Mouse (Mus musculus): ENCODE data around the gene Hist1h2ag. TPM values are rescaled to one million over a fixed set of nuclear protein-coding genes. Genes with fewer than 3 reads are reported as not detected.

Hist1h2ag gene
- polyA plus RNA-seq, 1 experiment from 2014 or later, result 55.6 TPM

DNA sequence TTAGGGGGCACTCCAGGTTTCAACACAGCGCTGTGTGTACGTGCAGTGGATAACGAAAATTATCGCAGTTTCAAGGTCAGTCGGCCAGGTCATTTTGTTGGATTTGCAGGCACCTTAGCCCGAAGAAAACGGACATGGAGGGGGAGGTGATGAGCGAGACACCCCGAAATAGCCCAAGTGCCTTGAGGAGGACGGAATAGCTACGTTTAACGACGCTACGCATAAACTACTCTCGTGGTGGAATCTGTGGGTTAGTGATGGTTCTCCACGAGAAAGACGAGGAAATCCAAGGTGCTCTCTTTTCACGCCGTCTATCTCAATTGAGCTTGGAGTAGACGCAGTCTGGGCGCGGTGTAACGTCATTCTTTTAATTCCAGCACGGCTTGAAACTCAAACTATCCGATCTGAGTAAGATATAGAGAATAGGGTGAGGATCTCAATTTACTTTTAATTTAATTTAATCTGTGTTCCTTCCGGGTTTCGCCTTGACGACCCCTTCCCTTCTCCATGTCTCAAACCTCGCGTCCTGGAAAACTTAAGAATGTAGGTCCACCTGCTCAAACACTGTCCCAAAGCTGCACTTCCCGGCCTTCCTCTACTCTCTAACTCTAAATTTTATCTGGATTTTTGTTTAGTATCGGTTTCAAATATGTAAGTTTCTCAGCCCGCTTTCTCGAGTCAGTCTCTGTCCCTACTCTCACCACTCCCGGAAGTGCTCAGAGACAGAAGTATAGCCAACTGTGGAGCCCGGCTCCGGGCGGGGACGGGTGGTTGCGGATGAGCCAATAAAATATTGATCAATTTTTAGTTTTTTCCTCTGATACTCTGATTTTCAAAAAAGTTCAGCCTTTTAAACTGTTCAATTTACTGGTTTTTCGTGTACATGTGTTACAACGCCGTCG, 22.6 kb downstream of the Hist1h2ag start:
- ATAC-seq (ENCODE audit: borderline replicate concordance, extremely low read depth, low FRiP score, low TSS enrichment), result no peak; the same call in 1 of the 2 replicates
- no peaks in the 10 kb centered on the region for H3K36me3 ChIP-seq
- peak overlapping the region; percentile 57 for H3K4me3 ChIP-seq
- WGBS, result under 1% methylated on average over 44 of the region's 44 CpGs
- H3K4me2 ChIP-seq, result peak overlapping the region; percentile 85
- H3K27ac ChIP-seq, result no peak overlapping the region
- H3K27me3 ChIP-seq, result peaks cover 3% of the 10 kb centered on the region; the same call in 1 of the 2 replicates
- H3K9me3 ChIP-seq, result no peaks in the 10 kb centered on the region
- H3K4me1 ChIP-seq, result peaks cover 8% of the 10 kb centered on the region; the same call in 1 of the 2 replicates
- H3K9ac ChIP-seq, result peak overlapping the region; percentile 44

DNA sequence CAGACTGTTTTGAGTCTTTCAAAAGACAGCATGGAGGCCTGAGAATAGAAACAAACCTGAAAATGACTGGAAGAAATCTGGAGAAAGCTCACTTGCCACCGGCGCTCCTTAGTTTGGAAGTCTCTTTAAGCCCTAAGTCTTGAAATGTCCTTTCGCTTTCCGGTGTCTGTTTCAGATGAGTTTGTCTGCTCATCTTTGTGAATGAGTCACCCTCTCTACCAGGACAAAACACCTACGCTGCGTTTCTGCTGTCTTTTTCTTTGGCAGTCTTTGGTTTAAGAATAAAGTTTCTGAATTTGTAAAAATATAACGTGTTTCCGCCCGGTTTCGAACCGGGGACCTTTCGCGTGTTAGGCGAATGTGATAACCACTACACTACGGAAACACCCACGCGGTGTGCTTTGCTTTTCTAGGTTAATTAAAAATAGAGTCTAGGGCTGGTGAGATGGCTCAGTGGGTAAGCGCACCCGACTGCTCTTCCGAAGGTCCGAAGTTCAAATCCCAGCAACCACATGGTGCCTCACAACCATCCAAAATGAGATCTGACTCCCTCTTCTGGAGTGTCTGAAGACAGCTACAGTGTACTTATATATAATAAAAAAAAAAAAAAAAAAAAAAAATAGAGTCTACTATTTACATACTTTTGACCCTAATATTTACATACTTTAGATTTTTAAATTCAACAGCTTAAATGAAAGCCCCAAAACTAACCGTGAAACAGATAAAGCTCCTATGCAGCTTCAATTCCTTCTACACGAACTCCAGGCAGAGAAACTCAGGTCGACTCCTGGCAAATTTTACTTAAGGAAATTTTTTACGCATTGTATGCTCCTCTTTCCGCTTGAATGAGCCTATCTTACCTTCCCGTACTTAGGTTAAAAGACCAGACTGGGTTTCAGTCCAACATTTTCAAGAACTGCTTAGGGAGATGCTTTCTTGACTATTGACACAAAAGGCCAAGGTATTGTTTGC, 27.0 kb downstream of the Hist1h2ag start:
- 13% methylated on average over 27 of the region's 27 CpGs for WGBS
- ATAC-seq (ENCODE audit: borderline replicate concordance, extremely low read depth, low FRiP score, low TSS enrichment), result peak; percentile 81; the same call in 1 of the 2 replicates
- peak overlapping the region; percentile 57 for H3K4me2 ChIP-seq
- H3K4me3 ChIP-seq, result 0 out of 2 replicates have a peak overlapping the region, but pooled peaks have one; percentile 12
- H3K27ac ChIP-seq, result no peak overlapping the region
- peaks cover 38% of the 10 kb centered on the region for H3K27me3 ChIP-seq
- no peaks in the 10 kb centered on the region for H3K9me3 ChIP-seq
- no peak overlapping the region for H3K9ac ChIP-seq
- no peaks in the 10 kb centered on the region for H3K36me3 ChIP-seq
- peaks cover 10% of the 10 kb centered on the region; the same call in 1 of the 2 replicates for H3K4me1 ChIP-seq

DNA sequence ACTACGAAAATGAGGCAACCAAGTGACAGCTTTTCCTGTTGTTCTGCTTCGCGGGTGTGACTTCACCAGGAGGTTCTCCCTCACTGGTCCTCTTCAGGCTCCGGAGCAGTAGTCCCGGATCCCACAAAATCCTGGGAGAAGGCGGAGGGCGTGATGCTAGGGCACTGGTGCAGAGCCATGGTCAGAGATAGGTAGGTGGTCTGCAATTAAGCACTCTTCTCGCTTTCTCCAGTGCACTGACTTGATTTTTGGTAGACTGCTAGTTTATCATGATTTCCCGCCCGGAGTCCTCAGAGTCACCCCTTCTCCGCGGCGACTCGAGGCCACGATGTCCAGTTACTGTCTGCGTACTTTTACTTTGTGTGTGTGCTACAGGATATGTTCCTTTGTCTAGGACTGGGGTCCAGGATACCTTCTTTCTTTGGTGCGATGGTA, 28.3 kb downstream of the Hist1h2ag start:
- ATAC-seq (ENCODE audit: borderline replicate concordance, extremely low read depth, low FRiP score, low TSS enrichment), result no peak
- peaks cover 10% of the 10 kb centered on the region; the same call in 1 of the 2 replicates for H3K4me1 ChIP-seq
- H3K27me3 ChIP-seq, result peaks cover 51% of the 10 kb centered on the region
- no peaks in the 10 kb centered on the region for H3K36me3 ChIP-seq
- no peak overlapping the region for H3K27ac ChIP-seq
- H3K9ac ChIP-seq, result 0 out of 2 replicates have a peak overlapping the region, but pooled peaks have one; percentile 14
- peak overlapping the region; percentile 25 for H3K4me3 ChIP-seq
- H3K9me3 ChIP-seq, result no peaks in the 10 kb centered on the region
- 6% methylated on average over 17 of the region's 17 CpGs for WGBS
- peak overlapping the region; percentile 57 for H3K4me2 ChIP-seq

DNA sequence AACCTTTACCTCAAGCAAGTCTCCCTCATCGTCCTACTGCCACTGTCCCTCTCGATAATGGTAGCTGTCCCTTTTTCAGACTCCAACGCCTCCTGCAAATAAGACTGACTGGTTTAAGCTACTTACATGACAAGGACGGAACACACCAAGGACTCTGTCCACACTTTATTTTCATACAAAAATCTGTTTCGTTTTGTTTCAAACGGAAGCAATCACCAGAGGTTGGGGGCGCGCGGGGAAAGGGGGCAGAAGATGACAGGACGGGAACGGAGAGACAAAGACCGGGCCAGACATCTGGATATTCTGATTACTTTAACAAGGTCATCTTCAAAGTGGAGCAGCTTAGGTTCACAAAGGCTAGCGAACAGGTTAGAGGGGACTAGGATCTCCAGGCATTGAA, 29.0 kb downstream of the Hist1h2ag start:
- 20% methylated on average over 13 of the region's 13 CpGs for WGBS
- no peak for ATAC-seq (ENCODE audit: borderline replicate concordance, extremely low read depth, low FRiP score, low TSS enrichment)
- Histone ChIP-seq H3K9me3 (no peaks in the 10 kb centered on the region), H3K9ac (no peak overlapping the region), H3K4me1 (peaks cover 10% of the 10 kb centered on the region; the same call in 1 of the 2 replicates), H3K4me2 (peak overlapping the region; percentile 57), H3K27ac (no peak overlapping the region), H3K36me3 (no peaks in the 10 kb centered on the region), H3K4me3 (peak overlapping the region; percentile 25), H3K27me3 (peaks cover 58% of the 10 kb centered on the region)

DNA sequence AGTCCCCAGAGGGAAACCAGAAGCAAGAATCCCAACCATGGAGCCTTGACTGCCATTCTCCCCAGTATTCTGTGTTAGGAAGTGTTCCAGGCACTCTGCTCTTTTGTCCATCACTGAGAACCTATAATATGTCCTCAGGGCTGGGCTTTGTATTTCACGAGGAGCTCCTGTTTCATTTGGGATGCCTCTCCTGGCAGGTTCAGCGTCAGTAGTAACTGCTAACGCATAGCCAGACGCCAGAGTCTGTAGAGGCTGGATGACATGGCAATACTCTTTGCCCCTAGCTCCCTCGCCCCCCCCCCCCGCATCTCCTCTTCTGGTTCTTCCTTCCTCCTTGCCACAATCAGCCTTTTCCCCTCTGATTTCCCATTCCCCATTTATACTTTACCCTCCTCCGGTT, 33.1 kb downstream of the Hist1h2ag start, which contains the start of gene Prss16:
Gene Prss16 (minus strand): TSS at position 101 of the 400 bp plus-strand sequence.
- no peak for ATAC-seq (ENCODE audit: borderline replicate concordance, extremely low read depth, low FRiP score, low TSS enrichment)
- Histone ChIP-seq H3K36me3 (no peaks in the 10 kb centered on the region), H3K4me3 (0 out of 2 replicates have a peak within 1 kb of the TSS, but pooled peaks have one; percentile 2), H3K4me2 (no peak within 1 kb of the TSS), H3K27me3 (peaks cover 83% of the 10 kb centered on the region), H3K9ac (no peak within 1 kb of the TSS), H3K4me1 (peaks cover 27% of the 10 kb centered on the region), H3K9me3 (no peaks in the 10 kb centered on the region), H3K27ac (no peak within 1 kb of the TSS)
- 42% methylated on average over 7 of the region's 7 CpGs for WGBS

DNA sequence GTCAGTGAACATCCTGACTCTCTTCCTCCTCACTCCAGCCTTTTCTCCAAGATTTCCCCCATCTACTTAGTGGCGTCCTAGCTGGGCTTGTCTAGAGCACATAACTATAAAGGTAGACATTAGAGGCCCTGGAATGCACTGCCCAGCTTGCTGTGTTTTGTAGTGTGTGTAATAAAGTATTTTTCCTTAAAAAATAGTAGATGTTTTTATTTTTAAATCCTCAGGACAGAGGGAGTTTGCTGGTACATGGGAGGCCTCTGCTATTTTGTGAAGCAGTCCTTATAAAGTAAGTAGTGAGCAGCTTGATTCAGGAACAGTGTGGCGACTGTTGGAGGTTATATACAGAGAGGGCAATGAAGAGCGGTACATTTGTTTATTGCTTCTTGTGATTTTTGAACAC, 34.0 kb downstream of the Hist1h2ag start:
- Histone ChIP-seq H3K9ac (no peak overlapping the region), H3K4me2 (no peak overlapping the region), H3K27me3 (peaks cover 83% of the 10 kb centered on the region), H3K36me3 (no peaks in the 10 kb centered on the region), H3K27ac (no peak overlapping the region), H3K4me1 (peaks cover 23% of the 10 kb centered on the region), H3K4me3 (0 out of 2 replicates have a peak overlapping the region, but pooled peaks have one; percentile 2), H3K9me3 (no peaks in the 10 kb centered on the region)
- WGBS, result 76% methylated on average over 3 of the region's 3 CpGs
- no peak for ATAC-seq (ENCODE audit: borderline replicate concordance, extremely low read depth, low FRiP score, low TSS enrichment)

DNA sequence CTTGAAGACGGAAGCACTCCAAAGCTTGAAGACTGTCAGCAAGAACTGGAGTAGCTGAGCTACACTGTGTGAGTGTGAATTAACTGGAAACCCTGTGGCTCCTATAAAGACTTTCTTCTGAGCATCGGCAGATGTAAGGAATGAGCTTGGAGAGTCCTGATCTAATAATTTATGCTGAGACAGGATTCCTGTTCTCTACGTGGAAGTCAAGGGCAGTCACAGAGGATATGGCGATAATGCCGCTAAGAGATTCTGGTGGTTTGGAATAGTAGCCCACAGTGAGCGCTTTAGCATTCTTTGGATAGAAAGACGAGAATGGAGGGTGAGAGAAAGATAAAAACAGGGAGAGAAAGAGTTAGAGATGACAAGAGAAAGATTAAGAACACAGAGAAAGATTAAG, 34.9 kb downstream of the Hist1h2ag start:
- Histone ChIP-seq H3K4me3 (no peak overlapping the region), H3K4me2 (no peak overlapping the region), H3K36me3 (no peaks in the 10 kb centered on the region), H3K4me1 (peaks cover 23% of the 10 kb centered on the region), H3K9me3 (no peaks in the 10 kb centered on the region), H3K27me3 (peaks cover 86% of the 10 kb centered on the region), H3K9ac (no peak overlapping the region), H3K27ac (no peak overlapping the region)
- 46% methylated on average over 7 of the region's 7 CpGs for WGBS
- ATAC-seq (ENCODE audit: borderline replicate concordance, extremely low read depth, low FRiP score, low TSS enrichment), result no peak

DNA sequence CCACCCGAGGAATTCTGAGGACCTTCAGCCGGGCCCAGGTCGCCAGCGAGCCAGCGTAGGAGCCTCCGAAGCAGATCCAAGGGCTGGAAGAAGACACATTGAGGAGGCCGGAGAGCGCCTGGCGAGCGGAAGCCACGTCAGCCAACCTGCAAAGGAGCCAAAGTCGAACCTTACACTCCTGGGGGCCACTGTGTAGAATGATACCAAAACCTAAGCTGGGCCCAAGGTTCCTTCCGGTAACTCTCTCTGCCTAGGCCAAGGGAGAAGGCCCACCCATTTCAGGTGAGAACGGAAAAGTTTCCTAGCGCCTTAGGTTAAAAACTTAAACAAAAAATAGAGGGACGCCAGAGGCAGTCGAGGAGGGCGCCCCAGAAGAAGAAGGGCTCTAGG, 35.6 kb downstream of the Hist1h2ag start:
- Histone ChIP-seq H3K36me3 (no peaks in the 10 kb centered on the region), H3K4me1 (peaks cover 23% of the 10 kb centered on the region), H3K27ac (no peak overlapping the region), H3K9me3 (no peaks in the 10 kb centered on the region), H3K27me3 (peaks cover 84% of the 10 kb centered on the region), H3K4me3 (peak overlapping the region; percentile 65), H3K9ac (no peak overlapping the region), H3K4me2 (peak overlapping the region; percentile 98)
- 5% methylated on average over 18 of the region's 18 CpGs for WGBS
- no peak for ATAC-seq (ENCODE audit: borderline replicate concordance, extremely low read depth, low FRiP score, low TSS enrichment)

DNA sequence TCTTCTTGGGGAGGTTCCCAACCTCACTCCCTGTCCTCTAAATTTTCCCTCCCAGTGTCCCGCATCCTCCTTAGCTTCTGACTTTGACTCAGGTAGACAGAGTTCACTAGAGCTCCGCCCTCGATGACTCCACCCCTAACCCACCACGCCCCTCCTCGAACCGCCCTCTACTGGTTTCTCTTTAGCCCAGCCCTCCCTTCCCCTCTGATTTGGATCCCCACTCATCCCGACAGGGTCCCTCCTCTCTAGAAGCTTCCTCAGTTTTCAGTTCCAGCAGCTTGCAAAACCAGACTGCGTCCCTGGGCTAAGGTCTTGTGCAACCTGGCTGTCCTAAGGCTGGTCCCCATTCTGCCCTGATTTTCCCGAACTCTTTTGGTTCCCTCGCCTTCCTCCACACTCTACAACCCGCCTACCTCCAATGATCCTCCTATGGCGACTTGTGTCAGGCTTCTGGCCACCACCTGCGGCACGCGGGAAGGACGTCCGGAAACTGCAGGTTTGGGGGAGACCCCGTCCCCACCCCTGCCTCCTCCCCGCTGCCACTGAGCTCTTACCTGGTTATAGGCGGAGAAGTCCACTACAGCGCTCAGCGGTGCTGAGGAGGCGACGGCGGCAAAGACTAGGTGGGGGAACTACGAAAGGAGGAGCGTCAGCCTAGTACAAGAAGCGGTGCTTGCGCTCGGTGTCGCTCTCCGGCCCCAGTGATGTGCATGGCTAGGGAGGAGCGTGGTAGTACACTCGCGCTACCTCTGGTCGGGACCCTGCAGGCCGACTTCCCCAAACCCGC, 36.2 kb downstream of the Hist1h2ag start:
- peak overlapping the region; percentile 47 for H3K9ac ChIP-seq
- peaks cover 23% of the 10 kb centered on the region for H3K4me1 ChIP-seq
- H3K36me3 ChIP-seq, result no peaks in the 10 kb centered on the region
- peak overlapping the region; percentile 66 for H3K27ac ChIP-seq
- WGBS, result under 1% methylated on average over 38 of the region's 38 CpGs
- peaks cover 87% of the 10 kb centered on the region for H3K27me3 ChIP-seq
- peak overlapping the region; percentile 98 for H3K4me2 ChIP-seq
- H3K9me3 ChIP-seq, result no peaks in the 10 kb centered on the region
- H3K4me3 ChIP-seq, result peak overlapping the region; percentile 65
- peak; percentile 91 for ATAC-seq (ENCODE audit: borderline replicate concordance, extremely low read depth, low FRiP score, low TSS enrichment)

DNA sequence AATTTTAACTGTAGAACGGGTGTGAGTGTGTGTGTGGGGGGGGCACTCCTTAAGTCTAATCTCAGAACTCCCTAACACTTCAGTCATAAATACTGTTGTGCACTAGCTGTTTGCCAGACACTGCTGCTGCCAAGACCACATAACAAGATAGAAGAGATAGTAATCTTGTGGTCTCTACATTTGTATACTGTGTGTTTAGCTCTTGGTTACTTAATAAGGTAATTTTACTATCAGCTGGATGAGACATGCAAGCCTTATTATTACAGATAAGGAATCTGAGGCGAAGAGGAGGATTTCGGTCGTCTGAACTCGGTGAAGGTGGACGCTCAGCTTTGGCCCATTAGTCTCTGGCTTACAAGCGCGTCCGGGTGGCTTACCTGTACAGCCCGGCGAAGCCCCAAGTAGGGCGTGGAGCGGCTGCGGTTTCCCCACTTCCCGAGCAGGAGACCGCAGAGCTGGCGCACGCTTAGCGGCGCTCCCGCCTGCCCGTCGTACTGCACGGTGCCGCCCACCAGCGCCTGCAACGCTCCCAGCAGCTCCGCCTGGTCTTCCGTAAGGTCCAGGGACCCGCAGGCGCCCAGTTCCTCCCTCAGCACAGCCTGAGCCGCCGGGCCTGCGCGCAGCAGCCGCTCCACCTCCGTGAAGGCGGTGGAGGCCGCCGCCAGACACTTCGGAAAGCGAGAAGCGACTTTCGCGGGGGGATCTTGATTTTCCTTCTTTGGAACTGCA, 37.0 kb downstream of the Hist1h2ag start:
- no peaks in the 10 kb centered on the region for H3K36me3 ChIP-seq
- H3K9ac ChIP-seq, result peak overlapping the region; percentile 47
- H3K27ac ChIP-seq, result peak overlapping the region; percentile 66
- ATAC-seq (ENCODE audit: borderline replicate concordance, extremely low read depth, low FRiP score, low TSS enrichment), result peak; percentile 89
- H3K9me3 ChIP-seq, result no peaks in the 10 kb centered on the region
- WGBS, result under 1% methylated on average over 45 of the region's 45 CpGs
- H3K4me1 ChIP-seq, result peaks cover 23% of the 10 kb centered on the region
- peaks cover 90% of the 10 kb centered on the region for H3K27me3 ChIP-seq
- H3K4me3 ChIP-seq, result peak overlapping the region; percentile 65
- peak overlapping the region; percentile 98 for H3K4me2 ChIP-seq
